Mouse (Mus musculus) intestine, postnatal 0 days (tissue): ENCODE measurements around the gene Micall1. TPM values are rescaled to one million over a fixed set of nuclear protein-coding genes. Genes with fewer than 3 reads are reported as not detected.

Experiments
- ATAC-seq: fragments of 200-750 bp; cut with Nextera tagmentation; 2 replicates; pipeline ENCODE4 v1.8.0; 2017; ENCODE audit warnings: mild to moderate bottlenecking, moderate TSS enrichment, moderate library complexity
- H3K27ac ChIP-seq: fragments of 300-500 bp; sonication (generic); 2 replicates; pipeline ENCODE4 v1.5.1; 2014; ENCODE audit warnings: mild to moderate bottlenecking, low read depth, low read length, moderate library complexity
- H3K27me3 ChIP-seq: fragments of 300-500 bp; sonication (generic); replicated peaks from 2 replicates; pipeline ENCODE4 v1.6.1; 2014; ENCODE audit warnings: low read length, mixed read lengths; ENCODE audit not compliant: control insufficient read depth, insufficient read depth
- H3K36me3 ChIP-seq: fragments of 300-500 bp; sonication (generic); 2 replicates; pipeline ENCODE4 v1.6.1; 2014; ENCODE audit warnings: mild to moderate bottlenecking, moderate library complexity; ENCODE audit not compliant: control insufficient read depth, insufficient read depth
- H3K4me1 ChIP-seq: fragments of 300-500 bp; sonication (generic); replicated peaks from 2 replicates; pipeline ENCODE4 v1.6.1; 2014; ENCODE audit warnings: antibody characterized with exemption, low read length, mixed read lengths; ENCODE audit not compliant: control insufficient read depth, insufficient read depth
- H3K4me2 ChIP-seq: fragments of 300-500 bp; sonication (generic); replicated peaks from 2 replicates; pipeline ENCODE4 v1.6.1; 2014; ENCODE audit warnings: low read depth, mild to moderate bottlenecking, moderate library complexity
- H3K4me3 ChIP-seq: fragments of 300-500 bp; sonication (generic); 2 replicates; pipeline ENCODE4 v1.5.1; 2014; ENCODE audit warnings: low read depth, low read length
- H3K9ac ChIP-seq: fragments of 300-500 bp; sonication (generic); 2 replicates; pipeline ENCODE4 v1.6.1; 2014; ENCODE audit warnings: mild to moderate bottlenecking, low read depth, low read length
- H3K9me3 ChIP-seq: fragments of 300-500 bp; sonication (generic); 2 replicates; pipeline ENCODE4 v1.6.1; 2016; ENCODE audit warnings: mixed run types; ENCODE audit not compliant: control insufficient read depth
- CTCF ChIP-seq: sonication (generic); IDR thresholded peaks from 2 replicates; pipeline ENCODE4 v1.5.1; 2016; ENCODE audit warnings: low read depth, mild to moderate bottlenecking, control low read depth, antibody characterized with exemption, moderate library complexity
- WGBS: fragments of 180-500 bp; shearing (Covaris S2); extraction: QIAGEN DNeasy Blood & Tissue Kit; methylation state at CpG from one replicate; pipeline ENCODE4 v1.1.7; 2014; 5-methylcytosine and 5-hydroxymethylcytosine counted together
- polyA plus RNA-seq: library from polyadenylated mRNA; unstranded; fragments of >200 nt; fragmentation: Nextera tagmentation; extraction: Ambion mirVana; gene quantifications from 2 replicates; pipeline ENCODE4 v1.2.1, GENCODE M21; 2015

Micall1 gene
- polyA plus RNA-seq, 1 experiment from 2014 or later: 3.7 TPM

GRCm38 (mm10) chr15:79096556-79096955 is 12.1 kb upstream of the Micall1 start:
- H3K9ac ChIP-seq: no peak overlapping the region
- H3K36me3 ChIP-seq: peaks cover 31% of the 10 kb centered on the region
- 71% methylated on average over 3 of the region's 3 CpGs for WGBS

GRCm38 (mm10) chr15:79097135-79097534 is 11.6 kb upstream of the Micall1 start:
- no peak overlapping the region for H3K9ac ChIP-seq
- TF ChIP-seq CTCF: no peak
- peaks cover 3% of the 10 kb centered on the region; the same call in 1 of the 2 replicates for H3K4me1 ChIP-seq
- H3K36me3 ChIP-seq: peaks cover 26% of the 10 kb centered on the region
- H3K9me3 ChIP-seq: no peaks in the 10 kb centered on the region
- H3K4me3 ChIP-seq: no peak overlapping the region
- WGBS: 25% methylated on average over 2 of the region's 2 CpGs
- H3K4me2 ChIP-seq: no peak overlapping the region
- ATAC-seq: no peak
- H3K27me3 ChIP-seq: no peaks in the 10 kb centered on the region
- 0 out of 2 replicates have a peak overlapping the region, but pooled peaks have one; percentile 3 for H3K27ac ChIP-seq

More at GRCm38 (mm10) chr15:79096556-79096955, 12.1 kb upstream of the Micall1 start:
- Histone ChIP-seq H3K4me3 (no peak overlapping the region), H3K9me3 (no peaks in the 10 kb centered on the region), H3K4me2 (no peak overlapping the region), H3K27me3 (no peaks in the 10 kb centered on the region), H3K4me1 (peaks cover 3% of the 10 kb centered on the region; the same call in 1 of the 2 replicates), H3K27ac (no peak overlapping the region)
- TF ChIP-seq CTCF: no peak
- no peak for ATAC-seq

DNA sequence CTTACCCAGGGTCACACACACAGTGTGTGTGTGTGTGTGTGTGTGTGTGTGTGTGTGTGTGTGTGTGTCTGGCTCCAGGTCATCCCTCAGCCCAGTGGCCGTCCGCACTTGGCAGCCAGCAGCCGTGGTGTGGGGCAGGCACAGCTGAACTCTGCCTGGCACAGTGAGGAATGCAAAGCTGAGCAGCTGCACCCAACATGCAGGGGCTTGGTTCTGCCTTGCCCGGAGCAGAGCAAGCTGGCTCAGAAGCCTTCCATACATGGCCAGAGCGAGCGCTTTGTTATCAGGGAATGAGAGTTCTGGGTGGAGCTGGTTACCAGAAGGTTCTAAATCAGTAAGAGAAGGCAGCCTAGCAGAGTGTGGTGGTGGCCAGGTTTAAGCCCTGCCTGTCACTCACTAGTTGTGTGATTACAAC is 11.1 kb upstream of the Micall1 start:
- Histone ChIP-seq H3K4me2 (no peak overlapping the region), H3K4me3 (no peak overlapping the region), H3K27ac (0 out of 2 replicates have a peak overlapping the region, but pooled peaks have one; percentile 3), H3K9ac (no peak overlapping the region), H3K36me3 (peaks cover 21% of the 10 kb centered on the region), H3K27me3 (no peaks in the 10 kb centered on the region), H3K9me3 (no peaks in the 10 kb centered on the region), H3K4me1 (peaks cover 3% of the 10 kb centered on the region; the same call in 1 of the 2 replicates)
- no peak; the same call in 1 of the 2 replicates for ATAC-seq
- WGBS: 18% methylated on average over 6 of the region's 6 CpGs
- TF ChIP-seq CTCF: no peak

DNA sequence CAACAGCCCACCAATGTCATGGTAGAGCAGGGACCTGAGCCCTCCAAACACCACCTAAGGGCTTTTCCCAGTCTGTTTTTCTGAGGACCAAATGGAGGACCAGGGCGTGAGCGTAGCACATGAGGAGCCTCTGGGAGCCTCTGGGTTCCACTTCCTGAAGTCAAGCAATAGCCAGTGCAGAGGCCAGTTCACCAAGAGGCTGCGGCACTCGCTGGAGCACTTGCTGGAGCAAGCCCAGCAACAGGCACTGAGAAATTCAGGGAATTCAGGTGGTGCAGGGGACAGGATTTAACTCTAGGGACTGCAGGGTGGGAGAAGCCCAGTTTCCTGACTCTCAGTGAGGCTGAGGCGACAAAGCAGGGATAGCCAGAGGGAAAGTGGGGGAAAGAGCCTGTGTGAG is 10.5 kb upstream of the Micall1 start:
- peaks cover 18% of the 10 kb centered on the region for H3K36me3 ChIP-seq
- no peaks in the 10 kb centered on the region for H3K27me3 ChIP-seq
- no peak for TF ChIP-seq CTCF
- peak overlapping the region; percentile 50 for H3K27ac ChIP-seq
- no peaks in the 10 kb centered on the region for H3K9me3 ChIP-seq
- no peak for ATAC-seq
- H3K4me1 ChIP-seq: peaks cover 3% of the 10 kb centered on the region; the same call in 1 of the 2 replicates
- 67% methylated on average over 5 of the region's 5 CpGs for WGBS
- no peak overlapping the region; the same call in 1 of the 2 replicates for H3K4me2 ChIP-seq
- no peak overlapping the region for H3K4me3 ChIP-seq
- H3K9ac ChIP-seq: no peak overlapping the region

DNA sequence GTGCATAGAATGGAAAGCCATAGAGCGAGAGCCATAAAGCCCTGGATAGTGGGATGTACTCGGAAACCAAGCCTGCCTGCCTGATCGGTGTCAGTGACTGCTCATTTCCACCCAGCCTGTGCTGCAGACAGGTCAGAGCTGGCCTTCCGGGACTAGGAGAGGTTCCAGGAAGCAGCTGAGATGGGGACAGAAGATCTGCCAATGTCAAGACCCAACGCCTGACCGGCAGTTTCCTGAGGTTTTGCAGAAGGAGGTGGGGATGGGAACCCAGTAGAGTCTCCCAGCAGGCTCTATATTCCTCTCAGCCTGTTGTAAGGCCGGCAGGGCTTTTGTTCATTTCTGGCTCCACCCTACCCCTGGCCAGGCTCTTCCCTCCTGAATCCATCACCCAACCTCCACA is 9.8 kb upstream of the Micall1 start:
- Histone ChIP-seq H3K4me3 (no peak overlapping the region), H3K36me3 (peaks cover 18% of the 10 kb centered on the region), H3K27me3 (no peaks in the 10 kb centered on the region), H3K9me3 (no peaks in the 10 kb centered on the region), H3K9ac (no peak overlapping the region), H3K27ac (peak overlapping the region; percentile 50), H3K4me2 (no peak overlapping the region), H3K4me1 (peaks cover 3% of the 10 kb centered on the region; the same call in 1 of the 2 replicates)
- ATAC-seq: no peak
- no peak for TF ChIP-seq CTCF
- 47% methylated on average over 7 of the region's 7 CpGs for WGBS

DNA sequence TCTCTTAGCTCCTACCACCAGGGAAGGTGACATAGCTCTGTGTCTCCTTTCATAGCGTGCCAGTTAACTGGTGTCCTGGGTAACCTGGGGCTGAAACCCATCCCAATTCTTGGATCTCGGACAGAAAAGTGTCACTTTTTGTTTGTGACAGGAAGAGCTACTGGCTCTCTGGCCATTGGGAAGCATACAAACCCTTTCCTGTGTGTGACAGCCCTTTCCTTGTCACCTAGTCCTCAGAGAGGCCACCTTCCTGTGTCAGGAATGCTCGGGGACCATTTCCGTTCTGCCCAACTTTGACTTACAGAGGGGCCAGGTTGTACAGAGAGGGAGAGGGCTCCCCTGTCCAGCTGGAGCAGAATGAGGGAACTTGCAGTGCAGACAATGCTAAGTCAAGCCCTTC is 9.2 kb upstream of the Micall1 start:
- Histone ChIP-seq H3K4me3 (no peak overlapping the region), H3K27ac (peak overlapping the region; percentile 50; the same call in 1 of the 2 replicates), H3K4me1 (peaks cover 3% of the 10 kb centered on the region; the same call in 1 of the 2 replicates), H3K27me3 (no peaks in the 10 kb centered on the region), H3K9ac (no peak overlapping the region), H3K4me2 (no peak overlapping the region), H3K36me3 (peaks cover 12% of the 10 kb centered on the region), H3K9me3 (no peaks in the 10 kb centered on the region)
- no peak for ATAC-seq
- TF ChIP-seq CTCF: no peak
- WGBS: 69% methylated on average over 4 of the region's 4 CpGs
